Mouse (Mus musculus): Measurements from ENCODE around the gene Rell1.

The Rell1 gene

GRCm38 (mm10) chr5:63953401-63954032 is 15.2 kb downstream of the Rell1 start:
- DNase-seq (ENCODE audit: low spot score in 2 of 2): peak in 1 of 2 experiments; percentile 34

- DNase-seq (ENCODE audit: low spot score in 2 of 2): no peak
These were observed 16.7 kb downstream of the Rell1 start for GRCm38 (mm10) chr5:63952039-63952438.

- DNase-seq (ENCODE audit: low spot score in 2 of 2): no peak
These were observed 17.2 kb downstream of the Rell1 start for GRCm38 (mm10) chr5:63951421-63951911.

- DNase-seq (ENCODE audit: low spot score in 2 of 2): no peak
These were observed 19.5 kb downstream of the Rell1 start for GRCm38 (mm10) chr5:63949195-63949594.

- DNase-seq (ENCODE audit: low spot score in 2 of 2): no peak
These were observed 21.2 kb downstream of the Rell1 start for GRCm38 (mm10) chr5:63947526-63947925.

GRCm38 (mm10) chr5:63943291-63943690 is 25.4 kb downstream of the Rell1 start:
- no peak for DNase-seq (ENCODE audit: low spot score in 2 of 2)

- peak; percentile 32 to 43 for DNase-seq (ENCODE audit: low spot score in 2 of 2)
These were observed 26.8 kb downstream of the Rell1 start for GRCm38 (mm10) chr5:63941891-63942290.

- peak; percentile 25 to 26 for DNase-seq (ENCODE audit: low spot score in 2 of 2)
These were observed 30.1 kb downstream of the Rell1 start for GRCm38 (mm10) chr5:63938575-63938974.

- peak; percentile 58 to 74 for DNase-seq (ENCODE audit: low spot score in 2 of 2)
These were observed 32.0 kb downstream of the Rell1 start for GRCm38 (mm10) chr5:63936740-63937139.

- DNase-seq (ENCODE audit: low spot score in 2 of 2): no peak
These were observed 33.1 kb downstream of the Rell1 start for GRCm38 (mm10) chr5:63935581-63935980.

- peak; percentile 37 to 45 for DNase-seq (ENCODE audit: low spot score in 2 of 2)
These were observed 35.9 kb downstream of the Rell1 start for GRCm38 (mm10) chr5:63932829-63933228.

- no peak for DNase-seq (ENCODE audit: low spot score in 2 of 2)
These were observed 37.8 kb downstream of the Rell1 start for GRCm38 (mm10) chr5:63930824-63931358.

- DNase-seq (ENCODE audit: low spot score in 2 of 2): no peak
These were observed 43.6 kb downstream of the Rell1 start for GRCm38 (mm10) chr5:63925035-63925628.

- no peak for DNase-seq (ENCODE audit: low spot score in 2 of 2)
These were observed 45.2 kb downstream of the Rell1 start for GRCm38 (mm10) chr5:63923305-63924025.

- DNase-seq (ENCODE audit: low spot score in 2 of 2): no peak
These were observed 50.5 kb downstream of the Rell1 start for GRCm38 (mm10) chr5:63918201-63918600.

GRCm38 (mm10) chr5:63916457-63917139 is 52.1 kb downstream of the Rell1 start:
- DNase-seq (ENCODE audit: low spot score in 2 of 2): no peak

- DNase-seq (ENCODE audit: low spot score in 2 of 2): no peak
These were observed 53.8 kb downstream of the Rell1 start for GRCm38 (mm10) chr5:63914896-63915295.

- DNase-seq (ENCODE audit: low spot score in 2 of 2): no peak
These were observed 58.3 kb downstream of the Rell1 start for GRCm38 (mm10) chr5:63910171-63910960.

GRCm38 (mm10) chr5:63907513-63907912 is 61.2 kb downstream of the Rell1 start:
- DNase-seq (ENCODE audit: low spot score in 2 of 2): no peak

GRCm38 (mm10) chr5:63906149-63907093 is 62.3 kb downstream of the Rell1 start:
- DNase-seq (ENCODE audit: low spot score in 2 of 2): peak; percentile 41 to 77
